21 mouse cellular contexts compared by ENCODE assay signal in the genomic region with DNA sequence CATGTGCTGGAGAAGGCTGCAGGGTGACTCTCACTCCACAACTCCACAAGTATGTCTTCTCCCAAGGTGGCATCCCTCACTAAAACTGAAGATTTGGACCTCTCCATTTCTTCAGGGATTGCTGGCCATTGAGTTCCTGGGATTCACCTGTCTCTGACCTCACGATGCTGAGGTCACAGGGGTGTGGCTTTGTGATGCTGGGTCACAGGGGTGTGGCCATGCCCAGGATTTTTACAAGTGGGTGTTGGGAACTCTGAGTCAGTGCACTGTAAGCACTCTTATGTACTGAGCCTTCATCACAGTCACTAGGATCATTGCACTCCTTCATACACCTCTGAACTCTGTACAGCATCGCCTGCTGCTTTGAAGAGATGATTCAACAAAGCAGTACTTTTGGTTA. TPM values are rescaled to one million over a fixed set of nuclear protein-coding genes. Genes with fewer than 3 reads are reported as not detected.
DNase-seq lines count a peak whose midpoint lies in the region; TF ChIP-seq lines count a peak whose summit lies in the region.
"Had no signal": no experiment of that assay in that cellular context is flagged by ENCODE, and none has a peak within 500 bp of the region (broad histone marks: within the 10 kb centered on the region; RNA-seq: fewer than 3 reads in every experiment).

No protein-coding gene starts in this region.

- in situ Hi-C loops in CH12.LX (cut with MboI; ENCODE audit: low pct_ligation_motif_present, low pct_unique_long_range_greater_than_20kb, low sequenced_read_pairs) = no loop called here

- no peaks in the 10 kb centered on the region for H3K4me1 ChIP-seq in CH12.LX (ENCODE audit: control insufficient read depth in 1 of 2, insufficient read depth in 2 of 2)

- TF ChIP-seq POLR2A in CH12.LX (IDR thresholded peaks at IDR 0.05; ENCODE audit: low read depth, low read length) = no peak

- no peak for TF ChIP-seq RAD21 in CH12.LX (IDR thresholded peaks at IDR 0.05; ENCODE audit: low read depth, low read length)

- TF ChIP-seq EP300 in CH12.LX (IDR thresholded peaks at IDR 0.05; ENCODE audit: low read length) = no peak

- dilution Hi-C loops in CH12.LX (cut with MboI; ENCODE audit: extremely low pct_ligation_motif_present, extremely low pct_unique_long_range_greater_than_20kb, low sequenced_read_pairs) = no loop called here

- no peaks in the 10 kb centered on the region for H3K27me3 ChIP-seq in CH12.LX (replicated peaks)
- H3K27me3 ChIP-seq: embryonic facial prominence, embryonic 12.5 days; forebrain, embryonic 13.5 days; forebrain, embryonic 15.5 days had no signal

- no peak overlapping the region for H3K4me2 ChIP-seq in CH12.LX (ENCODE audit: insufficient read depth, low read depth, poor library complexity, severe bottlenecking)
- H3K4me2 ChIP-seq: embryonic facial prominence, embryonic 12.5 days; forebrain, embryonic 13.5 days; forebrain, embryonic 15.5 days had no signal

- H3K36me3 ChIP-seq in CH12.LX (replicated peaks in 1 of 2; ENCODE audit: control insufficient read depth in 1 of 2, insufficient read depth in 1 of 2, low read length in 1 of 2) = no peaks in the 10 kb centered on the region
- H3K36me3 ChIP-seq: embryonic facial prominence, embryonic 10.5 days; embryonic facial prominence, embryonic 12.5 days; forebrain, embryonic 15.5 days; G1E had no signal

- H3K9me3 ChIP-seq in CH12.LX (replicated peaks; ENCODE audit: low read length) = peaks cover 2% of the 10 kb centered on the region
- H3K9me3 ChIP-seq: embryonic facial prominence, embryonic 10.5 days; embryonic facial prominence, embryonic 12.5 days; forebrain, embryonic 15.5 days; G1E had no signal

- H3K27ac ChIP-seq in CH12.LX (ENCODE audit: insufficient read depth, low read depth) = no peak overlapping the region
- H3K27ac ChIP-seq: embryonic facial prominence, embryonic 10.5 days; embryonic facial prominence, embryonic 12.5 days; forebrain, embryonic 13.5 days; forebrain, embryonic 15.5 days had no signal

- no peak overlapping the region for H3K9ac ChIP-seq in CH12.LX (ENCODE audit: insufficient read depth, low read depth)
- H3K9ac ChIP-seq: embryonic facial prominence, embryonic 12.5 days; forebrain, embryonic 13.5 days; forebrain, embryonic 15.5 days; forebrain, postnatal 0 days had no signal

- no peak overlapping the region for H3K4me3 ChIP-seq in CH12.LX (replicated peaks in 1 of 3; ENCODE audit: low read depth in 2 of 3, low read length in 2 of 3, poor library complexity in 1 of 3)
- H3K4me3 ChIP-seq: embryonic facial prominence, embryonic 10.5 days; embryonic facial prominence, embryonic 12.5 days; forebrain, embryonic 13.5 days; forebrain, embryonic 15.5 days had no signal

- DNase-seq in CH12.LX (ENCODE audit: extremely low read depth) (peak; percentile 6), ES-CJ7 (ENCODE audit: low read depth, low spot score) (peak; percentile 62), R1 (ENCODE audit: low read depth, low spot score) (peak; percentile 70)
- DNase-seq in urinary bladder, postnatal 36 days (ENCODE audit: low spot score in 2 of 2) = no peak
- no peak for DNase-seq in thymus, adult 18-20 months
- no peak for DNase-seq in kidney, postnatal 36 days
- DNase-seq: adrenal gland, adult 8-10 months; adrenal gland, postnatal 14 days; cerebellum, adult 11-12 months; cerebellum, adult 2 months; cerebellum, adult 9-10 months; cerebellum, postnatal 10 days; cerebellum, postnatal 25 days; forebrain, postnatal 0 days had no signal

- H3K79me2 ChIP-seq in CH12.LX (replicated peaks; ENCODE audit: control insufficient read depth, extremely low read depth, insufficient read depth, poor library complexity, severe bottlenecking) = no peaks in the 10 kb centered on the region

- no peak for TF ChIP-seq CTCF in CH12.LX (conservative IDR thresholded peaks at IDR 0.05 in 1 of 2, IDR thresholded peaks at IDR 0.05 in 1 of 2; ENCODE audit: low read depth in 2 of 2, low read length in 2 of 2)

TF ChIP-seq in CH12.LX, 34 proteins besides CTCF, POLR2A, EP300 and RAD21:
- TF ChIP-seq ETS1 (conservative IDR thresholded peaks at IDR 0.05; ENCODE audit: low read depth, low read length) (no peak), USF2 (conservative IDR thresholded peaks at IDR 0.05; ENCODE audit: low read depth, low read length) (no peak), CHD1 (IDR thresholded peaks at IDR 0.05; ENCODE audit: low read depth, low read length) (no peak), RCOR1 (conservative IDR thresholded peaks at IDR 0.05; ENCODE audit: low read depth, low read length) (no peak), POLR2AphosphoS2 (IDR thresholded peaks at IDR 0.05; ENCODE audit: low read depth, low read length) (no peak), TCF12 (IDR thresholded peaks at IDR 0.05; ENCODE audit: low read depth, low read length) (no peak), ZC3H11A (IDR thresholded peaks at IDR 0.05; ENCODE audit: low read depth, low read length) (no peak), BHLHE40 (IDR thresholded peaks at IDR 0.05; ENCODE audit: low read depth, low read length) (no peak), NRF1 (IDR thresholded peaks at IDR 0.05; ENCODE audit: low read depth, low read length) (no peak), JUN (IDR thresholded peaks at IDR 0.05; ENCODE audit: insufficient read depth, low read depth, low read length) (no peak), ZMIZ1 (IDR thresholded peaks at IDR 0.05; ENCODE audit: low read depth, low read length) (no peak), MEF2A (IDR thresholded peaks at IDR 0.05; ENCODE audit: borderline replicate concordance, low read depth, low read length) (no peak), NELFE (IDR thresholded peaks at IDR 0.05; ENCODE audit: low read depth, low read length) (no peak), TBP (conservative IDR thresholded peaks at IDR 0.05; ENCODE audit: low read depth, low read length) (no peak), KAT2A (IDR thresholded peaks at IDR 0.05; ENCODE audit: insufficient replicate concordance, low read length) (no peak), MAX (IDR thresholded peaks at IDR 0.05; ENCODE audit: low read length) (no peak), PAX5 (IDR thresholded peaks at IDR 0.05; ENCODE audit: low read length) (no peak), SIN3A (IDR thresholded peaks at IDR 0.05; ENCODE audit: low read length) (no peak), E2F4 (IDR thresholded peaks at IDR 0.05; ENCODE audit: insufficient replicate concordance, low read depth, low read length) (no peak), SMC3 (IDR thresholded peaks at IDR 0.05; ENCODE audit: low read depth, low read length) (no peak)
TF ChIP-seq in CH12.LX: peak in this region for 0.

RNA-seq across cellular contexts. Expression of a gene that starts 1.2 kb away (rescaled TPM):
- total RNA-seq in CH12.LX (2012; rRNA removed) (not detected in 2 replicates), CH12.LX (2014; rRNA removed) (not detected in 2 replicates)
- polyA plus RNA-seq in CH12.LX (2012; ENCODE audit: insufficient read length, low read depth) = not detected in 2 replicates
- polyA plus RNA-seq: C2C12, G1E had no signal

RNA-seq across cellular contexts. Expression of a gene that starts 18.0 kb away (rescaled TPM):
- total RNA-seq in CH12.LX (2012; rRNA removed) (0.55 and 0.59 TPM in 2 replicates), CH12.LX (2014; rRNA removed) (0.22 and 0.32 TPM in 2 replicates)
- polyA plus RNA-seq in CH12.LX (2012; ENCODE audit: insufficient read length, low read depth) = 0.16 TPM in 1 of 2 replicates, not detected in the other
- total RNA-seq: G1E had no signal
- polyA plus RNA-seq: activated CD4-positive, CD25-positive, alpha-beta regulatory T cell, adult 4 months; C2C12; G1E had no signal

Comparison
In these comparisons a context has a peak if more than half of its experiments do, and no peak if none do; other contexts are left out.
1. DNase-seq: peak in CH12.LX (single experiment), ES-CJ7 (single experiment) and R1 (single experiment); none in urinary bladder, postnatal 36 days (0 of 2), thymus, adult 18-20 months (0 of 2) and kidney, postnatal 36 days (0 of 2).